Mouse (Mus musculus) thymus, postnatal 10 days (tissue): ENCODE results near the gene Gcdh.

Experiments
- DNase-seq, 2 experiments: peaks; one replicate each; pipeline ENCODE4 v3.0.0; 2021; ENCODE audit warnings: low spot score in 2 of 2

Gcdh gene

GRCm38 (mm10) chr8:84872309-84872965 is 21.3 kb downstream of the Gcdh start:
- DNase-seq: peak in 1 of 2 experiments; percentile 26

- peak; percentile 76 to 87 for DNase-seq
These were observed 22.1 kb downstream of the Gcdh start, which contains the start of gene Syce2 for GRCm38 (mm10) chr8:84871376-84872308. Gene Syce2, plus strand, starts transcription at chr8:84872111.

- peak; percentile 81 to 88 for DNase-seq
These were observed 36.8 kb downstream of the Gcdh start, which contains the start of gene Farsa for GRCm38 (mm10) chr8:84856864-84857441. Gene Farsa, plus strand, starts transcription at chr8:84856989.

GRCm38 (mm10) chr8:84856434-84856833 is 37.3 kb downstream of the Gcdh start:
- DNase-seq: no peak

GRCm38 (mm10) chr8:84847684-84848435 is 45.9 kb downstream of the Gcdh start:
- DNase-seq: peak; percentile 22 to 24

- peak; percentile 100 for DNase-seq
These were observed 46.8 kb downstream of the Gcdh start, which contains the start of gene Calr for GRCm38 (mm10) chr8:84846722-84847572. Gene Calr, minus strand, starts transcription at chr8:84846934.

- no peak for DNase-seq
These were observed 47.5 kb downstream of the Gcdh start for GRCm38 (mm10) chr8:84846094-84846721.

GRCm38 (mm10) chr8:84845355-84846093 is 48.2 kb downstream of the Gcdh start:
- no peak for DNase-seq

GRCm38 (mm10) chr8:84844397-84845070 is 49.2 kb downstream of the Gcdh start:
- no peak for DNase-seq

GRCm38 (mm10) chr8:84841514-84841913 is 52.2 kb downstream of the Gcdh start:
- DNase-seq: no peak

GRCm38 (mm10) chr8:84840248-84840999 is 53.3 kb downstream of the Gcdh start, which contains the start of gene Rad23a:
Gene Rad23a, minus strand, starts transcription at chr8:84840665.
- peak; percentile 86 to 87 for DNase-seq

- no peak for DNase-seq
These were observed 53.9 kb downstream of the Gcdh start for GRCm38 (mm10) chr8:84839875-84840247.

GRCm38 (mm10) chr8:84839411-84839810 is 54.3 kb downstream of the Gcdh start:
- no peak for DNase-seq

- no peak for DNase-seq
These were observed 55.2 kb downstream of the Gcdh start for GRCm38 (mm10) chr8:84838513-84838912.

GRCm38 (mm10) chr8:84837912-84838470 is 55.7 kb downstream of the Gcdh start:
- DNase-seq: no peak

- no peak for DNase-seq
These were observed 56.4 kb downstream of the Gcdh start for GRCm38 (mm10) chr8:84837149-84837911.
